8 mouse cellular contexts compared by ENCODE assay signal in the genomic region with DNA sequence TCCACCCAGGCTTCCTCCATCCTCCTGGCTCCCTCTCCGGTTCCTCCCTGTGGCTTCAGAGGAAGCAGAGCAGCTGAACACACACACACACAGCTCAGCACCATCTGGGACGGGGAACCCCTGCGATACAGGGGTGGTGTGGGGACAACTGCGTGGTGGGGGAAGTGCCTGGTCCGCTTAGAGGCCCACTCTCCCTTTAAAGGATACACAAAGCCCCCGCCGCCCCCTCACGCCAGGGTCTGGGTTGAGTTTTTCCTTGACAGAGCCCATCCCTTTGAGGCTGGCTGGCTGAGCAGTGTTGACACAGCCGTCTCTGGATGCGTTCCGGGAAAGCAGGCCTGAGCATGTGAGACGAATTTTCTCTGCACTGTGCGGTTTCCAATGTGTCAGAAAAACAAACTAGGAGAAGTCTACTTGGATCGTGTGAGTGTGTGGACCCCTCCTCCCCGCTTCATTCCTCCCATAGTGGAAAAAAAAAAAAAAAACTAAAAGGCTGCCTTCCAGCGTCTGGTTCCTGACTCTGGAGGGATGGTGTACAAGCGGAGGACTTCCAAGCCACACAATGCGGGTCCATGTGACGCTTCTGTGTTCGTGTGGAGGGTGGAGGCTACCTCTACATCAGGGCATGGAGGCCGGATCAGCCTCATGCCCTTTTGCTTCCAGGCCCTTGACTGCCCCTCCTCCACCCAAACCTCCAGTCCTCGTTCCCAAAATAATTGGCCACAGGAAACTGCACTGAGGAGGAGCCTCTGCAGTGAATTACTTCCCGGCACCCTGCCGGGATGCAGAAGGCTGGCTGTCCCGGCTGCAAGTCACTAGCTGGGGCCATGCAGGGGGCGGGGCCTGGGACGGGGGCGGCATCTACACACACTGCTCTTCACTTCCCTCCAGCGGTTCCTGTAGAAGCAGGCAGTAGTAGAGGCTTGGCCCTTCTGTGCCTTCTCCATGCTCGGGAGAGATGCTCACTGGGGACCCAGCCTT.
DNase-seq lines count a peak whose midpoint lies in the region; ATAC-seq and TF ChIP-seq lines count a peak whose summit lies in the region.

No protein-coding gene starts in this region.

- H3K36me3 ChIP-seq in hindbrain, postnatal 0 days (ENCODE audit: insufficient read depth, low read length): no peaks in the 10 kb centered on the region

- peak overlapping the region; percentile 46 for H3K4me2 ChIP-seq in hindbrain, postnatal 0 days (ENCODE audit: low read depth, low read length)

- no peaks in the 10 kb centered on the region for H3K27me3 ChIP-seq in hindbrain, postnatal 0 days (ENCODE audit: insufficient read depth, low read length)

- ATAC-seq in hindbrain, postnatal 0 days: peak; percentile 92
- peak; percentile 83 for ATAC-seq in megakaryocyte, adult 5-6 weeks (ENCODE audit: poor library complexity, severe bottlenecking)

- DNase-seq in adrenal gland, adult 18-20 months (ENCODE audit: low spot score in 2 of 2): peak; percentile 57 to 74
- peak; percentile 87 for DNase-seq in embryo, embryonic 10 days (ENCODE audit: low spot score)
- peak; percentile 93 for DNase-seq in gastrocnemius, postnatal 14 days
- DNase-seq in hindbrain, postnatal 0 days (ENCODE audit: low spot score): peak; percentile 80
- peak; percentile 61 to 65 for DNase-seq in left cerebral cortex, adult 2 months (ENCODE audit: extremely low spot score in 1 of 2, low spot score in 2 of 2)
- peak; percentile 82 to 89 for DNase-seq in right cerebral cortex, postnatal 10 days (ENCODE audit: low spot score in 2 of 2)
- DNase-seq in urinary bladder, postnatal 25 days (ENCODE audit: low spot score): peak; percentile 72

- TF ChIP-seq CTCF in hindbrain, postnatal 0 days (IDR thresholded peaks at IDR 0.05; ENCODE audit: low read depth): peak; percentile 59
- TF ChIP-seq CTCF in left cerebral cortex, adult 2 months (IDR thresholded peaks at IDR 0.05): peak; percentile 40

- no peaks in the 10 kb centered on the region for H3K9me3 ChIP-seq in hindbrain, postnatal 0 days (ENCODE audit: low read length)

- peak overlapping the region; percentile 62 for H3K27ac ChIP-seq in hindbrain, postnatal 0 days
- H3K27ac ChIP-seq in left cerebral cortex, adult 2 months: peak overlapping the region; percentile 84

- H3K4me1 ChIP-seq in hindbrain, postnatal 0 days (ENCODE audit: insufficient read depth, low read length): peaks cover 25% of the 10 kb centered on the region

- intact Hi-C loops in gastrocnemius, postnatal 14 days (cut with DNase I; ENCODE audit: low total_unique reads): no loop called here
- intact Hi-C loops in left cerebral cortex, adult 2 months (cut with DNase I): loop anchor here (2.0 to 5.0 kb wide), 2 partner anchors 42 to 246 kb away; no protein-coding TSS in a partner anchor

- no peak overlapping the region for H3K9ac ChIP-seq in hindbrain, postnatal 0 days (replicated peaks; ENCODE audit: low read length)

- 6% methylated on average over 30 of the region's 30 CpGs for WGBS in hindbrain, postnatal 0 days

- peak overlapping the region; percentile 13 for H3K4me3 ChIP-seq in hindbrain, postnatal 0 days (ENCODE audit: low read length)
- H3K4me3 ChIP-seq in left cerebral cortex, adult 2 months: peak overlapping the region; percentile 28

Comparison
In these comparisons a context has a peak if more than half of its experiments do, and no peak if none do; other contexts are left out.
1. Peak in every context shown above with its lines: DNase-seq, ATAC-seq, H3K4me3 ChIP-seq and H3K27ac ChIP-seq.